In the genomic region with DNA sequence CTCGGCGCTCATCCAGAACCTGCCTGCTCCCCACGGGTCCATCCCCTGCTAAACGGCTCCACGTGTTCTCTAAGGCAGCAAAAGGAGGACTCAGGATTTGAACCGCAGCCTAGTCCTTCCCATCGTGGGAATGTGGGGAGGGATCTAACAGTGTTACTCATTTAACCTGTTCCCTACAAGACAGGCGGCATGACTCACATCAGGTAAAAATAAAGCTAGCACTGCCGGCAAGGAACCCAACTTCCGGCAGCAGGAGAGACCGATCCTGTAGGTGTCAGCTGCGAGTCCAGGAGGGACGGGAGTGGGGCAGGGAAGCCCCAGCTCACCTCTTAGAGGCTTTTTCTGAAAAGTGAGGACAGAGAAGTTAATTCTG, we compare ENCODE assay signal across 7 mouse cellular contexts. TPM values are rescaled to one million over a fixed set of nuclear protein-coding genes. Genes with fewer than 3 reads are reported as not detected.
A peak's percentile ranks its signal among the peaks of the same experiment; 100 is the strongest.
DNase-seq lines count a peak whose midpoint lies in the region; ATAC-seq lines count a peak whose summit lies in the region.

No protein-coding gene starts in this region.

- peak overlapping the region; percentile 49 for H3K4me3 ChIP-seq in heart, embryonic 16.5 days (ENCODE audit: low read length)

- H3K4me2 ChIP-seq in heart, embryonic 16.5 days (ENCODE audit: low read depth, low read length): peak overlapping the region; percentile 79

- H3K27ac ChIP-seq in heart, embryonic 16.5 days (ENCODE audit: low read length): no peak overlapping the region

- no peaks in the 10 kb centered on the region for H3K36me3 ChIP-seq in heart, embryonic 16.5 days (ENCODE audit: control insufficient read depth, insufficient read depth)

- peak; percentile 42 for DNase-seq in ES-CJ7 (ENCODE audit: low read depth, low spot score)
- peak; percentile 9 for DNase-seq in T-cell, adult 2 months (ENCODE audit: low spot score)
- peak; percentile 71 to 80 for DNase-seq in kidney, postnatal 36 days
- DNase-seq in lung, postnatal 4 days: peak; percentile 31 to 47
- peak; percentile 16 to 23 for DNase-seq in thymus, postnatal 36 days
- no peak for DNase-seq in gastrocnemius, adult 18-20 months (ENCODE audit: low spot score)

- peaks cover 4% of the 10 kb centered on the region; the same call in 1 of the 2 replicates for H3K4me1 ChIP-seq in heart, embryonic 16.5 days (ENCODE audit: control insufficient read depth, insufficient read depth, low read length)

- WGBS in heart, embryonic 16.5 days: 8% methylated on average over 13 of the region's 13 CpGs

- H3K9me3 ChIP-seq in heart, embryonic 16.5 days (replicated peaks; ENCODE audit: control insufficient read depth, low read length): peaks cover 2% of the 10 kb centered on the region; the same call in 1 of the 2 replicates

- H3K9ac ChIP-seq in heart, embryonic 16.5 days (ENCODE audit: low read length): peak overlapping the region; percentile 61

- peaks cover 12% of the 10 kb centered on the region for H3K27me3 ChIP-seq in heart, embryonic 16.5 days (ENCODE audit: control insufficient read depth, insufficient read depth, low read length)

- ATAC-seq in heart, embryonic 16.5 days (replicated peaks; ENCODE audit: extremely low read depth, insufficient read depth, low FRiP score): no peak

RNA-seq across cellular contexts. Expression of a gene that starts 0.7 kb away (rescaled TPM):
- polyA plus RNA-seq in heart, embryonic 16.5 days (2015; fragmentation: Nextera tagmentation; extraction: Ambion mirVana): 0.80 and 0.95 TPM in 2 replicates
- not detected for total RNA-seq in gastrocnemius, adult 18-20 months (2021)

RNA-seq across cellular contexts. Expression of a gene that starts 16.3 kb away (rescaled TPM):
- 1.4 and 1.8 TPM in 2 replicates for polyA plus RNA-seq in heart, embryonic 16.5 days (2015; fragmentation: Nextera tagmentation; extraction: Ambion mirVana)
- not detected for total RNA-seq in gastrocnemius, adult 18-20 months (2021)

RNA-seq across cellular contexts. Expression of a gene that starts 53.3 kb away (rescaled TPM):
- polyA plus RNA-seq in heart, embryonic 16.5 days (2015; fragmentation: Nextera tagmentation; extraction: Ambion mirVana): 52.1 and 60.8 TPM in 2 replicates
- total RNA-seq in gastrocnemius, adult 18-20 months (2021): 10 to 100 TPM; 11.0 to 14.3 TPM
